Mouse (Mus musculus) thymus, adult 2 months (tissue): ENCODE measurements around the gene Tdrd5.

ENCODE experiments used
- CTCF ChIP-seq: fragments of 200-500 bp; IDR thresholded peaks from 2 replicates; pipeline ENCODE4 v1.5.1; 2012; ENCODE audit warnings: mild to moderate bottlenecking, control low read depth, low read length, moderate library complexity, borderline replicate concordance; ENCODE audit not compliant: control insufficient read depth, poor library complexity, insufficient read depth; ENCODE audit errors: extremely low read depth
- POLR2A ChIP-seq: fragments of 200-500 bp; IDR thresholded peaks from 2 replicates; pipeline ENCODE4 v1.6.1; 2012; ENCODE audit warnings: mild to moderate bottlenecking, low read length, control low read depth, moderate library complexity; ENCODE audit not compliant: control insufficient read depth, poor library complexity, insufficient read depth; ENCODE audit errors: extremely low read depth

DNA sequence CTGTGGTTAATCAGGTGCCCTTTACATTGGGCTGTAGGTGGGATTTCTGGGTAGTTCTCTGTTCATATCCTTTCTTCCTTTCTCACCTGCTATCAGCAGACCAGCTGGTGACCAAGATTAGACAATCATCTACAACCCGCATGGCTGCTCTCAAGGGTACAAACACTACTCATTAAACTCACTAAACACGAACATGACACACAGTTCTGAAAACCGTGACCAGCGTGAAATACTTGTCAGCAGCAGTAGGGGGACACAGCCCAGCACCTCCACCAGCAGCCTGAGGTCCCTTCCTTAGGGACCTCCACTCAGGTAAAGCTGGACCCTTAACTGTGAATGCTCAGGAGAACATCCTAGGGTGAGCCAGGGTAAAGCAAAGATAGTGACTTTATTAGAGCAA, 87.2 kb downstream of the Tdrd5 start:
- TF ChIP-seq POLR2A (no peak), CTCF (no peak)
